Mouse (Mus musculus): Measurements from ENCODE around the gene Hsd17b1.

DNA sequence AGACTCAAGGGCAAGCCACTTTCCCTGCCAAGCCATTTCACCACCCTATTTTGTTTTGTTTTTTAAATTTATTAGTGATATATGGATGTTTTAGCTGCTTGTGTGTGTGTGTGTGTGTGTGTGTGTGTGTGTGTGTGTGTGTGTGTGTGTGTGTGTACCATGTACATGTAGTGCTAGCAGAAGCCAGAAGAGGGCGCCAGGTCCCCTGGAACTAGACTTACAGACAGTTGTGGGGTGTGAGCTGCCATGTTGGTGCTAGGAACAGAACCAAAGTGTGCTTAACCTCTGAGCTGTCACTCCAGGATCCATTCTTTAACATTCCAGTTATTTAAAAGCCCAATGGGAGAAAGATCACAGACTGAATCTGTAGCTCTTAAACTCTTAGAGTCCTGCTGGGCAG lies 48.9 kb downstream of the Hsd17b1 start:
- TF ChIP-seq CTCF (IDR thresholded peaks at IDR 0.05; ENCODE audit: control insufficient read depth, insufficient read depth, insufficient replicate concordance, low read depth, low read length) (peak; percentile 8; the same call in 1 of the 2 replicates), POLR2A (IDR thresholded peaks at IDR 0.05; ENCODE audit: control insufficient read depth, low read depth, low read length) (no peak)
